20 mouse cellular contexts compared by ENCODE assay signal in the genomic region with DNA sequence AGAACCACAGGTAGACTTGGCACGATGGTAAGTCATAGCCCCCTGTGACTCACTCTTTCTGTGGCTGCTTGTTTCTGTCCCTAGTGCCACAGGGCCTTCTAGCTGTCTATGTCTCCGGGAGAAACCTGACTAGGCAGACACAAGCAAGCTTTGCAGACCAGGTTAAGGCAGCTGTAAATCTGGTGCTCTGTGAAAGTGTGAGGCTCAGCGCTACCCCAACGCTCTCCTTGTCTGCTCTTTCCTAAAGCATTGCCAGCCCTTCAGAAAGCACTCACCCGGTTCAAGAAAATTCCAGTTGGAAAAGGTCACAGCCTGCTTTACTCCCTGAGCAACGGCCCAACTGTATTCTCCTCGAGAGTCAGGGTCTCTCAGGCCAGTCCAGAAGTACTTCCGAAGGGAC.
"Had no signal": no experiment of that assay in that cellular context is flagged by ENCODE, and none has a peak within 500 bp of the region (broad histone marks: within the 10 kb centered on the region; RNA-seq: fewer than 3 reads in every experiment).

No protein-coding gene starts in this region.

- H3K4me1 ChIP-seq: intestine, embryonic 15.5 days; limb, embryonic 15.5 days had no signal

- H3K9me3 ChIP-seq: intestine, embryonic 15.5 days; limb, embryonic 12.5 days; limb, embryonic 15.5 days; midbrain, embryonic 12.5 days; midbrain, embryonic 15.5 days; neural tube, embryonic 13.5 days; stomach, embryonic 15.5 days had no signal

- H3K4me2 ChIP-seq: intestine, embryonic 15.5 days; limb, embryonic 12.5 days; limb, embryonic 15.5 days; liver, embryonic 11.5 days; lung, embryonic 14.5 days; midbrain, embryonic 12.5 days; midbrain, embryonic 15.5 days; neural tube, embryonic 13.5 days; stomach, embryonic 15.5 days had no signal

- DNase-seq: left cerebral cortex, postnatal 4 days; liver, postnatal 0 days; lung, embryonic 14.5 days; lung, postnatal 10 days; lung, postnatal 4 days; retina, postnatal 1 day; right cerebral cortex, postnatal 25 days; spleen, adult 18-20 months; thymus, adult 18-20 months; thymus, postnatal 36 days had no signal

- H3K36me3 ChIP-seq: intestine, embryonic 15.5 days; limb, embryonic 15.5 days; midbrain, embryonic 12.5 days; midbrain, embryonic 15.5 days; stomach, embryonic 15.5 days had no signal

- H3K27me3 ChIP-seq: intestine, embryonic 15.5 days; limb, embryonic 12.5 days; limb, embryonic 15.5 days; midbrain, embryonic 15.5 days; stomach, embryonic 15.5 days had no signal

- H3K27ac ChIP-seq: intestine, embryonic 15.5 days; limb, embryonic 12.5 days; limb, embryonic 15.5 days; liver, embryonic 14.5 days; midbrain, embryonic 12.5 days; midbrain, embryonic 15.5 days; neural tube, embryonic 13.5 days; stomach, embryonic 15.5 days had no signal

- H3K4me3 ChIP-seq: intestine, embryonic 15.5 days; limb, embryonic 12.5 days; limb, embryonic 15.5 days; midbrain, embryonic 12.5 days; midbrain, embryonic 15.5 days; myocyte; neural tube, embryonic 13.5 days; stomach, embryonic 15.5 days had no signal

- ATAC-seq: intestine, embryonic 15.5 days; liver, postnatal 0 days; midbrain, embryonic 15.5 days had no signal

- H3K9ac ChIP-seq: intestine, embryonic 15.5 days; limb, embryonic 12.5 days; limb, embryonic 15.5 days; liver, embryonic 14.5 days; liver, postnatal 0 days; lung, embryonic 14.5 days; midbrain, embryonic 12.5 days; midbrain, embryonic 15.5 days; neural tube, embryonic 13.5 days; stomach, embryonic 15.5 days had no signal
